9 mouse cellular contexts compared by ENCODE assay signal in the genomic region with DNA sequence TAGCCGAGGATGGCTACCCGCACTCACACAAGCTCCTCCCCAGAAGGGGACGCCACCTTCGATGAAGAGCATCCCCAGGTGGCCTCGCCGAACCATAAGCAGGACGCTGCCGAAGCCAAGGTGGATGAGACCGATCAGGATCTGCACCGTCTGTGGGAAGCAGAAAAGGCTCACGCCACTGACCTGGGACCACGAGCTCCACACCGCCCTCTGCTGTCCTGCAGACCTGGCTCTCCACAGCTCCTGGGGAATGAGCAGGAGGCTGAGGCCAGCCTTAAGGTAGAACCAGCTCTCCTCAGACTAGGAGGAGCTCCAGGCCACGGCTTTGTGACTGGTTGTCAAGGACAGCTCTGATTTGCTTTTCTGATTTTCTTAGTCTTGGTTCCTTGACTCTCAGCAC. TPM values are rescaled to one million over a fixed set of nuclear protein-coding genes. Genes with fewer than 3 reads are reported as not detected.
A peak's percentile ranks its signal among the peaks of the same experiment; 100 is the strongest.
DNase-seq lines count a peak whose midpoint lies in the region; ATAC-seq and TF ChIP-seq lines count a peak whose summit lies in the region.
"Had no signal": no experiment of that assay in that cellular context is flagged by ENCODE, and none has a peak within 500 bp of the region (broad histone marks: within the 10 kb centered on the region; RNA-seq: fewer than 3 reads in every experiment).

No protein-coding gene starts in this region.

- no peak for DNase-seq in layer of hippocampus, adult 2 months (ENCODE audit: low spot score in 2 of 2)
- no peak for DNase-seq in layer of hippocampus, postnatal 36 days
- no peak for DNase-seq in Patski (ENCODE audit: low read depth, low spot score)
- peak; percentile 54 for DNase-seq in embryonic facial prominence, embryonic 10.5 days (ENCODE audit: low spot score)
- DNase-seq in hindbrain, postnatal 0 days (ENCODE audit: low spot score), result peak; percentile 18
- DNase-seq in liver, postnatal 0 days, result peak; percentile 47
- peak; percentile 49 for DNase-seq in splenic B cell, adult 2 months (ENCODE audit: low read depth, low spot score)
- DNase-seq in layer of hippocampus, adult 9-10 months (ENCODE audit: low spot score), result no peak

- no peak overlapping the region for H3K27ac ChIP-seq in layer of hippocampus, adult 2 months
- H3K27ac ChIP-seq in embryonic facial prominence, embryonic 10.5 days (replicated peaks), result no peak overlapping the region
- no peak overlapping the region for H3K27ac ChIP-seq in hindbrain, postnatal 0 days
- H3K27ac ChIP-seq in liver, postnatal 0 days (ENCODE audit: low read depth), result no peak overlapping the region

- CTCF ChIA-PET in Patski (lab: Charles Lee), result interaction anchor here (0.8 to 1.9 kb wide), 7 partner anchors 9 to 160 kb away, joined by 3 to 6 read pairs (median 3); a partner anchor contains a TSS

- H3K9ac ChIP-seq in hindbrain, postnatal 0 days (replicated peaks; ENCODE audit: low read length), result no peak overlapping the region
- no peak overlapping the region for H3K9ac ChIP-seq in liver, postnatal 0 days (replicated peaks)

- H3K9me3 ChIP-seq in embryonic facial prominence, embryonic 10.5 days, result no peaks in the 10 kb centered on the region
- H3K9me3 ChIP-seq in hindbrain, postnatal 0 days (ENCODE audit: low read length), result no peaks in the 10 kb centered on the region
- no peaks in the 10 kb centered on the region for H3K9me3 ChIP-seq in liver, postnatal 0 days (ENCODE audit: low read length)

- WGBS in embryonic facial prominence, embryonic 10.5 days, result 23% methylated on average over 14 of the region's 14 CpGs
- 27% methylated on average over 14 of the region's 14 CpGs for WGBS in hindbrain, postnatal 0 days
- 27% methylated on average over 14 of the region's 14 CpGs for WGBS in liver, postnatal 0 days (ENCODE audit: insufficient replicate concordance)

- in situ Hi-C loops in Patski (cut with MboI; ENCODE audit: low pct_unique_long_range_greater_than_20kb), result no loop called here

- TF ChIP-seq CTCF in layer of hippocampus, adult 2 months (conservative IDR thresholded peaks at IDR 0.05), result peak; percentile 69
- peak; percentile 54 for TF ChIP-seq CTCF in Patski (IDR thresholded peaks at IDR 0.05)
- TF ChIP-seq CTCF in hindbrain, postnatal 0 days (IDR thresholded peaks at IDR 0.05; ENCODE audit: low read depth), result peak; percentile 62
- TF ChIP-seq CTCF in liver, postnatal 0 days (IDR thresholded peaks at IDR 0.05; ENCODE audit: low read depth), result peak; percentile 72

- no peaks in the 10 kb centered on the region for H3K36me3 ChIP-seq in embryonic facial prominence, embryonic 10.5 days (replicated peaks)
- H3K36me3 ChIP-seq in hindbrain, postnatal 0 days (ENCODE audit: insufficient read depth, low read length), result no peaks in the 10 kb centered on the region
- no peaks in the 10 kb centered on the region for H3K36me3 ChIP-seq in liver, postnatal 0 days (replicated peaks; ENCODE audit: insufficient read depth, low read length)
- H3K36me3 ChIP-seq in splenic B cell, adult 2 months (ENCODE audit: control insufficient read depth, insufficient read depth, low read length, poor library complexity, severe bottlenecking), result no peaks in the 10 kb centered on the region; the same call in 1 of the 2 replicates

- no peak overlapping the region for H3K4me2 ChIP-seq in hindbrain, postnatal 0 days (ENCODE audit: low read depth, low read length)
- H3K4me2 ChIP-seq in liver, postnatal 0 days (ENCODE audit: low read depth, low read length), result 0 out of 2 replicates have a peak overlapping the region, but pooled peaks have one; percentile 23

- no peak for ATAC-seq in Patski
- ATAC-seq in hindbrain, postnatal 0 days, result no peak
- ATAC-seq in liver, postnatal 0 days, result no peak

- peaks cover 9% of the 10 kb centered on the region for H3K4me1 ChIP-seq in embryonic facial prominence, embryonic 10.5 days
- no peaks in the 10 kb centered on the region for H3K4me1 ChIP-seq in hindbrain, postnatal 0 days (ENCODE audit: insufficient read depth, low read length)
- H3K4me1 ChIP-seq in liver, postnatal 0 days (ENCODE audit: insufficient read depth), result peaks cover 10% of the 10 kb centered on the region

- no peak for TF ChIP-seq EP300 in liver, postnatal 0 days (IDR thresholded peaks at IDR 0.05; ENCODE audit: low read depth)

- POLR2A ChIA-PET in Patski (lab: Charles Lee), result no interaction called here

- no peak overlapping the region for H3K4me3 ChIP-seq in layer of hippocampus, adult 2 months
- H3K4me3 ChIP-seq in embryonic facial prominence, embryonic 10.5 days, result peak overlapping the region; percentile 33; the same call in 1 of the 2 replicates
- no peak overlapping the region for H3K4me3 ChIP-seq in hindbrain, postnatal 0 days (ENCODE audit: low read length)
- no peak overlapping the region for H3K4me3 ChIP-seq in liver, postnatal 0 days (ENCODE audit: low read depth, low read length)

- H3K27me3 ChIP-seq in Patski, result no peaks in the 10 kb centered on the region
- no peaks in the 10 kb centered on the region for H3K27me3 ChIP-seq in embryonic facial prominence, embryonic 10.5 days (replicated peaks; ENCODE audit: low read depth, poor library complexity, severe bottlenecking)
- H3K27me3 ChIP-seq in hindbrain, postnatal 0 days (ENCODE audit: insufficient read depth, low read length), result no peaks in the 10 kb centered on the region
- H3K27me3 ChIP-seq in liver, postnatal 0 days (ENCODE audit: insufficient read depth, low read length), result no peaks in the 10 kb centered on the region
- H3K27me3 ChIP-seq in splenic B cell, adult 2 months (ENCODE audit: control insufficient read depth, insufficient read depth, low read length, poor library complexity, severe bottlenecking), result no peaks in the 10 kb centered on the region

RNA-seq across cellular contexts. Expression of a gene that starts 8.7 kb away (rescaled TPM):
- total RNA-seq in layer of hippocampus, adult 2 months (2021), result not detected
- total RNA-seq in layer of hippocampus, postnatal 36 days (2021), result not detected
- polyA plus RNA-seq in Patski (2021), result not detected
- not detected in 2 replicates for polyA plus RNA-seq in embryonic facial prominence, embryonic 10.5 days (2016; fragmentation: Nextera tagmentation; extraction: Ambion mirVana)
- total RNA-seq in hindbrain, postnatal 0 days (2014; rRNA removed), result not detected in 2 replicates
- polyA plus RNA-seq in hindbrain, postnatal 0 days (2015; fragmentation: Nextera tagmentation; extraction: Ambion mirVana), result not detected in 2 replicates
- not detected in 2 replicates for polyA plus RNA-seq in liver, postnatal 0 days (2015; fragmentation: Nextera tagmentation; extraction: Ambion mirVana)
- total RNA-seq: common myeloid progenitor, adult 5-6 weeks had no signal

RNA-seq across cellular contexts. Expression of a gene that starts 9.9 kb away (rescaled TPM):
- not detected for total RNA-seq in layer of hippocampus, adult 2 months (2021)
- total RNA-seq in layer of hippocampus, postnatal 36 days (2021), result not detected
- polyA plus RNA-seq in Patski (2021), result not detected
- not detected in 2 replicates for polyA plus RNA-seq in embryonic facial prominence, embryonic 10.5 days (2016; fragmentation: Nextera tagmentation; extraction: Ambion mirVana)
- total RNA-seq in hindbrain, postnatal 0 days (2014; rRNA removed), result not detected in 2 replicates
- polyA plus RNA-seq in hindbrain, postnatal 0 days (2015; fragmentation: Nextera tagmentation; extraction: Ambion mirVana), result not detected in 2 replicates
- not detected in 2 replicates for polyA plus RNA-seq in liver, postnatal 0 days (2015; fragmentation: Nextera tagmentation; extraction: Ambion mirVana)
- total RNA-seq: common myeloid progenitor, adult 5-6 weeks had no signal

RNA-seq across cellular contexts. Expression of a gene that starts 34.1 kb away (rescaled TPM):
- 1 to 10 TPM; 7.9 to 9.7 TPM for total RNA-seq in layer of hippocampus, adult 2 months (2021)
- 1 to 10 TPM; 8.3 to 8.8 TPM for total RNA-seq in layer of hippocampus, postnatal 36 days (2021)
- 21.1 TPM for polyA plus RNA-seq in Patski (2021)
- 47.2 and 51.5 TPM in 2 replicates for polyA plus RNA-seq in embryonic facial prominence, embryonic 10.5 days (2016; fragmentation: Nextera tagmentation; extraction: Ambion mirVana)
- 5.3 and 5.4 TPM in 2 replicates for total RNA-seq in hindbrain, postnatal 0 days (2014; rRNA removed)
- 14.2 and 15.1 TPM in 2 replicates for polyA plus RNA-seq in hindbrain, postnatal 0 days (2015; fragmentation: Nextera tagmentation; extraction: Ambion mirVana)
- 11.6 and 12.4 TPM in 2 replicates for polyA plus RNA-seq in liver, postnatal 0 days (2015; fragmentation: Nextera tagmentation; extraction: Ambion mirVana)

RNA-seq across cellular contexts. Expression of a gene that starts 34.7 kb away (rescaled TPM):
- not detected for total RNA-seq in layer of hippocampus, adult 2 months (2021)
- not detected for total RNA-seq in layer of hippocampus, postnatal 36 days (2021)
- not detected for polyA plus RNA-seq in Patski (2021)
- not detected in 2 replicates for polyA plus RNA-seq in embryonic facial prominence, embryonic 10.5 days (2016; fragmentation: Nextera tagmentation; extraction: Ambion mirVana)
- not detected in 2 replicates for total RNA-seq in hindbrain, postnatal 0 days (2014; rRNA removed)
- not detected in 2 replicates for polyA plus RNA-seq in hindbrain, postnatal 0 days (2015; fragmentation: Nextera tagmentation; extraction: Ambion mirVana)
- not detected in 2 replicates for polyA plus RNA-seq in liver, postnatal 0 days (2015; fragmentation: Nextera tagmentation; extraction: Ambion mirVana)
- total RNA-seq: common myeloid progenitor, adult 5-6 weeks had no signal

RNA-seq across cellular contexts. Expression of a gene that starts 46.2 kb away (rescaled TPM):
- total RNA-seq in layer of hippocampus, adult 2 months (2021), result under 1 TPM in 1 of 2 experiments, not detected in 1; 0.25 TPM
- under 1 TPM; 0.20 to 0.28 TPM for total RNA-seq in layer of hippocampus, postnatal 36 days (2021)
- polyA plus RNA-seq in Patski (2021), result 0.21 TPM
- 0.09 TPM in 1 of 2 replicates, not detected in the other for polyA plus RNA-seq in embryonic facial prominence, embryonic 10.5 days (2016; fragmentation: Nextera tagmentation; extraction: Ambion mirVana)
- 0.47 and 1.1 TPM in 2 replicates for total RNA-seq in hindbrain, postnatal 0 days (2014; rRNA removed)
- 0.11 and 0.16 TPM in 2 replicates for polyA plus RNA-seq in hindbrain, postnatal 0 days (2015; fragmentation: Nextera tagmentation; extraction: Ambion mirVana)
- polyA plus RNA-seq in liver, postnatal 0 days (2015; fragmentation: Nextera tagmentation; extraction: Ambion mirVana), result not detected in 2 replicates

Comparison
In these comparisons a context has a peak if more than half of its experiments do, and no peak if none do; other contexts are left out.
1. DNase-seq: peak in embryonic facial prominence, embryonic 10.5 days (single experiment), hindbrain, postnatal 0 days (single experiment), liver, postnatal 0 days (single experiment) and splenic B cell, adult 2 months (single experiment); none in layer of hippocampus, adult 2 months (0 of 2), layer of hippocampus, postnatal 36 days (0 of 2), Patski (single experiment) and layer of hippocampus, adult 9-10 months (single experiment).
2. Peak in every context shown above with its lines, with median percentiles within 50 percentile points of each other: CTCF ChIP-seq.